Mouse (Mus musculus) cerebellum, adult 2 months (tissue): ENCODE results near the gene Nyap1.
A peak's percentile ranks its signal among the peaks of the same experiment; 100 is the strongest.

Source experiments
- CTCF ChIP-seq: fragments of 200-500 bp; IDR thresholded peaks from 2 replicates; pipeline ENCODE4 v1.5.1; 2011; ENCODE audit warnings: low read depth, mild to moderate bottlenecking, control low read depth, low read length, moderate library complexity, borderline replicate concordance; ENCODE audit not compliant: insufficient read depth
- POLR2A ChIP-seq: fragments of 200-500 bp; IDR thresholded peaks from 2 replicates; pipeline ENCODE4 v1.6.1; 2011; ENCODE audit warnings: low read length, control low read depth, borderline replicate concordance; ENCODE audit not compliant: insufficient read depth

DNA sequence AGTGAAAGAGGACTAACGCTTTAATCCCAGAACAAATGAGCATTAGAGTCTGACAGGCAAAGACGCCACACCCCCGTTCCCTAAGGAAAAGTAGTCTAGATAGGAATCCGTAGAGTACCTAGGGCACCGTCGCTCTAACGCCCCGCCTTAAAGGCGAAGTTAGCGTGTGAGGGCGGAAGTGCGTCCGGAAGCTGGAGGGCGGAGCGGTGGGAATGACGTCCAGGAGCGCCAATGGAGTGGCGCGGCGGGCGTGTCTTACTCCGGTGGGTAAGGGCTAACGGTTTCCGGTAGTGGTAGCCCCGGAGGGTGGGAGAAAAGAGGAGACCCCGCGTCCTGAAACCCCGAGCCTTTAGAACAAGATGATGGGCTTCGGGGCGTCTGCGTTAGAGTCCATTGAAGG, 37.2 kb upstream of the Nyap1 start, which contains the start of gene Ppp1r35:
- TF ChIP-seq POLR2A = peak; percentile 41; the same call in 1 of the 2 replicates
- no peak for TF ChIP-seq CTCF
